Mouse (Mus musculus) ES-Bruce4 (cell line): ENCODE measurements around the gene Dcps. TPM values are rescaled to one million over a fixed set of nuclear protein-coding genes. Genes with fewer than 3 reads are reported as not detected.

Experiments
- H3K27ac ChIP-seq: 2 replicates; pipeline ENCODE4 v1.5.1; 2012; ENCODE audit warnings: low read length, inconsistent platforms; ENCODE audit not compliant: insufficient read depth
- H3K27me3 ChIP-seq: 2 replicates; pipeline ENCODE4 v1.6.1; 2012; ENCODE audit warnings: mild to moderate bottlenecking, low read length, inconsistent platforms; ENCODE audit not compliant: control insufficient read depth, poor library complexity, insufficient read depth, severe bottlenecking
- H3K36me3 ChIP-seq: 2 replicates; pipeline ENCODE4 v1.6.1; 2012; ENCODE audit warnings: inconsistent platforms, mild to moderate bottlenecking, low read length, moderate library complexity; ENCODE audit not compliant: control insufficient read depth, poor library complexity, insufficient read depth, severe bottlenecking
- H3K4me1 ChIP-seq: one replicate; pipeline ENCODE4 v1.8.1; 2011; ENCODE audit warnings: low read length; ENCODE audit not compliant: control insufficient read depth, insufficient read depth
- H3K4me3 ChIP-seq: 2 replicates; pipeline ENCODE4 v1.5.1; 2011; ENCODE audit warnings: low read depth, mild to moderate bottlenecking, low read length
- H3K9ac ChIP-seq: 2 replicates; pipeline ENCODE4 v1.6.1; 2012; ENCODE audit warnings: low read depth, mild to moderate bottlenecking, inconsistent platforms; ENCODE audit not compliant: poor library complexity, severe bottlenecking
- H3K9me3 ChIP-seq: replicated peaks from 2 replicates; pipeline ENCODE4 v1.6.1; 2012; ENCODE audit warnings: mild to moderate bottlenecking, low read length, inconsistent platforms; ENCODE audit not compliant: control insufficient read depth, poor library complexity, insufficient read depth, severe bottlenecking
- CTCF ChIP-seq: IDR thresholded peaks from one replicate; pipeline ENCODE4 v1.8.1; 2011; ENCODE audit warnings: low read depth, low read length
- EP300 ChIP-seq: IDR thresholded peaks from 2 replicates; pipeline ENCODE4 v1.6.1; 2011; ENCODE audit warnings: low read depth, low read length; ENCODE audit not compliant: insufficient read depth
- POLR2A ChIP-seq: IDR thresholded peaks from one replicate; pipeline ENCODE4 v1.8.1; 2011; ENCODE audit warnings: low read length; ENCODE audit not compliant: insufficient read depth
- polyA plus RNA-seq: library from polyadenylated mRNA; stranded (reverse); fragments of >200 nt; gene quantifications from 2 replicates; pipeline ENCODE4 v1.2.4, GENCODE M21; 2011; ENCODE audit warnings: low read depth; ENCODE audit not compliant: missing spikeins, insufficient read depth, insufficient read length

The Dcps gene
- polyA plus RNA-seq, 1 experiment: 41.4 TPM

DNA sequence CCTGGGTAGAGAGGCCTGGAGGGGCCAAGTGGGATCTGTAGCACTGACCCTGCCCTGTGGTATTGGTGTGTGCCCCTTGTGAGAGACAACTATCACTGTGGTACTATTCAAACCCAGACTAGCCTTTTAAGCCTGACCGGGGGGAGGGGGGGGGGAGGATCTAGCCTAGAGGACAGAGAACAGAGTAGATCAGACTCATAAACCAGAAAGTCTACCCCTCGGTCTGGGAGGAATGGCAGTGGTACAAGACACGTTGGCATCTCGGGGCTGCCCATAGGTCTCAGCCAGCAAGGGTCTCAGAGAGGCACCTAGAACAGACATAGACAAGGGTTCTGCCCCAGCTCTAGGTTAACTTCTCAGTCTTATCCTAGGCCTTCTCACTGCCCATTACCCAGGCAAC lies 60.1 kb downstream of the Dcps start:
- Histone ChIP-seq H3K27me3 (no peaks in the 10 kb centered on the region), H3K9ac (peak overlapping the region; percentile 40; the same call in 1 of the 2 replicates), H3K27ac (no peak overlapping the region), H3K36me3 (no peaks in the 10 kb centered on the region), H3K4me3 (peak overlapping the region; percentile 94), H3K9me3 (no peaks in the 10 kb centered on the region), H3K4me1 (peaks cover 6% of the 10 kb centered on the region)
- TF ChIP-seq POLR2A (no peak), EP300 (no peak), CTCF (no peak)

DNA sequence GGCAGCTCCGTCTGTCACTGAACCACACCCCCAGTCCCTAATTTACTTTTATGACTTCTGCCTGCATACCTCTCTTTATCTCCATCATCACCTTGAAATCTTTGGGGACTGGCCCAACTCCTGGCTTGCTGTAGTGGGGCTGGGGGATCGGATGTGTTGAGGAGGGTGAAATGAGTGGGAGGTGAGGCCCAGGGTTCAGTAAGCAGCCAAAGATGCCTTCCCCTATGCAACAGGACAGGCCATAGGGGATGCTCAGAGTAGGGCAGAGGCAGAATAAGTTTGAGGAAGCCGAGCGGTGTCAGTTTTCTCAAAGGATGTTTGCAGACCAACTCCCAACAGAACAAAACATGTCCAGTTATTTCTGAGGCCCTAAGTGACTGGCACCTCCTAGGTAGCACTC lies 60.6 kb downstream of the Dcps start:
- no peak overlapping the region for H3K27ac ChIP-seq
- H3K9me3 ChIP-seq: no peaks in the 10 kb centered on the region
- no peaks in the 10 kb centered on the region for H3K27me3 ChIP-seq
- H3K4me1 ChIP-seq: peaks cover 6% of the 10 kb centered on the region
- H3K36me3 ChIP-seq: no peaks in the 10 kb centered on the region
- H3K4me3 ChIP-seq: no peak overlapping the region
- no peak overlapping the region for H3K9ac ChIP-seq
- no peak for TF ChIP-seq CTCF
- TF ChIP-seq POLR2A: no peak
- TF ChIP-seq EP300: no peak

DNA sequence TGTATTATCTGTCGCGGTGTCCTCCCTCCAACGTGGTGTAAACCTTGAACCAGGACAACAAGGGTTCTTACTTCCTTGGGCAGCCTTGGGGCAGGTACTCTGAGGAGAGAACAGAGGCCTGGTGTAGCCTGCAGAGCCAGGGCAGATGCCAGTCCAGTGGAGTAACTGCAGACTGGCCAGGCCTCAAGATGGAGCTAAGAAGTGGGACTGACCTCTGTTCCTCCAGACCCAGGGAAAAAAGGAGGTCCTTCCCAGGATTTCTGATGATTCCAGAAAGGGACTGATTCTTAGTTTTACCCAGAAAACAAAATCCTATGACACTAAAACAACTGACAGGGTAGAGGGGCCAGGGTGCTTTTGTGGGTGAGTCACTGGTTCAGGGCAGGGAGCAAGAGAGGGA lies 61.6 kb downstream of the Dcps start:
- no peak for TF ChIP-seq EP300
- no peak for TF ChIP-seq POLR2A
- TF ChIP-seq CTCF: no peak
- Histone ChIP-seq H3K4me3 (no peak overlapping the region), H3K9me3 (no peaks in the 10 kb centered on the region), H3K27ac (no peak overlapping the region), H3K9ac (no peak overlapping the region), H3K27me3 (no peaks in the 10 kb centered on the region), H3K36me3 (no peaks in the 10 kb centered on the region), H3K4me1 (peaks cover 9% of the 10 kb centered on the region)

DNA sequence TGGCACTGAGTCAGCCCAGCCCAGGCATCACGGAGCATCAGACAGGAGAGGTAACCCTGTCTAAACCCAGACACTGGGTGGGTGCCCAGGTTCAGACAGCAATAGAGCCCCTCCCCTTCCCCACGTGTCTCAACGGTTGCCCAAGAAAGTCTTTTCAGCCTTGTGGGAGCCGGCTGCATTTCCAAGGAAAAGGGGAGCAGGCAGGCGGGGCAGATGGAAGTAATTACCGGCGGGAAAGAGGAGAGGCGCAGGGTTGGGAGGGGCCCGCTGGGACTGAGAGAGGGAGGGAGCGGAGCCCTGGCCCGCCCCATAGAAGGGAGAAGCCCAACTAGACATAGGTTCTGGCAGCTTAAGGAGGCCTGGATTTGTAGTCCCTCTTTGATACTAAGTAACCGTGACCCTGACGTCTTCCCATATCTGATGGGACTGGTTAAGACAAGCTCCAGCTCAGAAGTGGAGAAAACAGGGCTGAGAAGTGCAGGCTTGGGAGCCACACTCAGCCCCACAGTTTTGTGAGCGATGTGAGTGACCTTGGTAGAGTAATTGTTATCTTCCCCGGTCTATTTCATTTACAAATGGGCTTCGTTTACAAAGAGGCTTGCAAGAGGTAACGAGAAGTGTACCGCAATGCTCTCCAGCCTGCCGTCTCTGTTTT lies 63.8 kb downstream of the Dcps start:
- Histone ChIP-seq H3K9ac (peak overlapping the region; percentile 26; the same call in 1 of the 2 replicates), H3K27me3 (no peaks in the 10 kb centered on the region), H3K36me3 (no peaks in the 10 kb centered on the region), H3K4me3 (peak overlapping the region; percentile 50), H3K9me3 (no peaks in the 10 kb centered on the region), H3K27ac (peak overlapping the region; percentile 81), H3K4me1 (peaks cover 7% of the 10 kb centered on the region)
- TF ChIP-seq POLR2A: no peak
- peak; percentile 72 for TF ChIP-seq EP300

DNA sequence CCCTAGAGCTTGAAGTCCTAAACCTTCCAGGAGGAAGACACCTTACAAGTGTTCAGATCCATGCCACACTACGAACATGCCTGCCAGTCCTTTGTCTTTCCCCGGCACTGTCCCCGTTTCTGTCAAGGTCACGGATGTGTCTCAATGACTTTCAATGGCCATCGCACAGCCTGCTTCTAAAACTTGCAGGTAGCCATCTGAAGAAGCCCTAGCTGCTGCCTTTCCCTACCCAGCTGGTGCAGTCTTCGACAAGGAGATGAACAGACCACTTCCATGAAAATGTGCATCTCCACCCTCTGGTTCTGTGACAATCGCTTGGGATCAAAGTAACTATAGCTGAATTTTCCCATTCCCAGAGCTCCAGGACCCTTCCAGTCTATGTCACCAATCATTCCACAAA lies 64.4 kb downstream of the Dcps start:
- H3K4me3 ChIP-seq: peak overlapping the region; percentile 50
- peak overlapping the region; percentile 26; the same call in 1 of the 2 replicates for H3K9ac ChIP-seq
- H3K36me3 ChIP-seq: no peaks in the 10 kb centered on the region
- H3K27me3 ChIP-seq: no peaks in the 10 kb centered on the region
- H3K27ac ChIP-seq: peak overlapping the region; percentile 76
- no peaks in the 10 kb centered on the region for H3K9me3 ChIP-seq
- TF ChIP-seq POLR2A (no peak), CTCF (no peak), EP300 (no peak)
- H3K4me1 ChIP-seq: peaks cover 7% of the 10 kb centered on the region

DNA sequence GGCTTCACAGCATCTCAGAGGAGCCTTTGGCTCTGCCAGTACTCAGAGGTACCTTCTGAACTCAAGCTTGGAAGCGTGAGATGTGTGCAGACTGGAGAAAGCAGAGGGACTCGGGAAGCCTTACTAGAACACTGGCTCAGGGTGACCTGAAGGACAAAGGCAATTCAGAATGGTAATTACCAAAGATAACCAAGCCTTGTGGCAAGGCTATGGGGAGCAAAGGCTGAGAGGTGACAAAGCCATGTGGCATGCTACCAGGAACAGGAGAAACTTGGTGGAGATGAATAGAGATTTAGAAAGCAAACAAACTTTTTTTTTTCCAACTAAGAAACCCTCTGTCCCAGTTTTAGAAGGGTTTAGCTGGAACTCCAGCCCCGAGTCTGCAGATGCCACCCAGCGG lies 65.3 kb downstream of the Dcps start:
- peaks cover 7% of the 10 kb centered on the region for H3K4me1 ChIP-seq
- H3K27me3 ChIP-seq: no peaks in the 10 kb centered on the region
- no peaks in the 10 kb centered on the region for H3K36me3 ChIP-seq
- TF ChIP-seq EP300 (no peak), POLR2A (no peak), CTCF (no peak)
- H3K4me3 ChIP-seq: no peak overlapping the region
- no peaks in the 10 kb centered on the region for H3K9me3 ChIP-seq
- no peak overlapping the region for H3K27ac ChIP-seq
- H3K9ac ChIP-seq: no peak overlapping the region
